Mouse (Mus musculus) liver, adult 2 months (tissue): ENCODE data around the gene Dock1. TPM values are rescaled to one million over a fixed set of nuclear protein-coding genes. Genes with fewer than 3 reads are reported as not detected.

Experiments
- DNase-seq: peaks from one replicate; pipeline ENCODE4 v3.0.0-alpha.2; 2011; ENCODE audit warnings: low read depth, low spot score; ENCODE audit errors: extremely low read depth
- H3K27ac ChIP-seq: fragments of 200-500 bp; replicated peaks from 2 replicates; pipeline ENCODE4 v1.5.1; 2012; ENCODE audit warnings: low read depth, mild to moderate bottlenecking, control low read depth, inconsistent platforms, low read length; ENCODE audit not compliant: insufficient read depth
- H3K27me3 ChIP-seq: fragments of 200-500 bp; 2 replicates; pipeline ENCODE4 v1.6.1; 2012; ENCODE audit warnings: mild to moderate bottlenecking, moderate library complexity, low read length, inconsistent platforms; ENCODE audit not compliant: control insufficient read depth, insufficient read depth
- H3K36me3 ChIP-seq: fragments of 200-500 bp; 2 replicates; pipeline ENCODE4 v1.6.1; 2012; ENCODE audit warnings: low read length, inconsistent platforms; ENCODE audit not compliant: control insufficient read depth, insufficient read depth
- H3K4me1 ChIP-seq: fragments of 200-500 bp; 2 replicates; pipeline ENCODE4 v1.6.1; 2011; ENCODE audit warnings: low read length; ENCODE audit not compliant: control insufficient read depth, insufficient read depth
- H3K4me3 ChIP-seq: fragments of 200-500 bp; 2 replicates; pipeline ENCODE4 v1.5.1; 2011; ENCODE audit warnings: low read depth, mild to moderate bottlenecking, control low read depth, low read length, moderate library complexity; ENCODE audit not compliant: insufficient read depth
- H3K79me2 ChIP-seq: fragments of 200-500 bp; 2 replicates; pipeline ENCODE4 v1.6.1; 2012; ENCODE audit warnings: inconsistent platforms, mild to moderate bottlenecking, low read length, moderate library complexity; ENCODE audit not compliant: control insufficient read depth, insufficient read depth
- H3K9ac ChIP-seq: fragments of 200-500 bp; 2 replicates; pipeline ENCODE4 v1.6.1; 2012; ENCODE audit warnings: low read depth, mild to moderate bottlenecking, control low read depth, inconsistent platforms, low read length
- CTCF ChIP-seq: fragments of 200-500 bp; IDR thresholded peaks from 2 replicates; pipeline ENCODE4 v1.5.1; 2011; ENCODE audit warnings: low read depth, low read length, control low read depth
- POLR2A ChIP-seq: fragments of 200-500 bp; IDR thresholded peaks from 2 replicates; pipeline ENCODE4 v1.6.1; 2011; ENCODE audit warnings: low read length, control low read depth; ENCODE audit not compliant: insufficient read depth; ENCODE audit errors: extremely low read depth
- WGBS: fragments of 180-500 bp; shearing (Covaris S2); methylation state at CpG from one replicate; pipeline ENCODE4 v1.1.7; 2018; 5-methylcytosine and 5-hydroxymethylcytosine counted together
- polyA plus RNA-seq: library from polyadenylated mRNA; depleted of rRNA; stranded (reverse); fragments of >200 nt; gene quantifications from 2 replicates; pipeline ENCODE4 v1.2.3, GENCODE M21; 2012
- total RNA-seq: library from RNA; depleted of rRNA; stranded (reverse); fragments of >200 nt; gene quantifications from 2 replicates; pipeline ENCODE4 v1.2.3, GENCODE M21; 2014

Gene Dock1
- total and polyA plus RNA-seq, 2 experiments = 2.4 to 17.0 TPM

DNA sequence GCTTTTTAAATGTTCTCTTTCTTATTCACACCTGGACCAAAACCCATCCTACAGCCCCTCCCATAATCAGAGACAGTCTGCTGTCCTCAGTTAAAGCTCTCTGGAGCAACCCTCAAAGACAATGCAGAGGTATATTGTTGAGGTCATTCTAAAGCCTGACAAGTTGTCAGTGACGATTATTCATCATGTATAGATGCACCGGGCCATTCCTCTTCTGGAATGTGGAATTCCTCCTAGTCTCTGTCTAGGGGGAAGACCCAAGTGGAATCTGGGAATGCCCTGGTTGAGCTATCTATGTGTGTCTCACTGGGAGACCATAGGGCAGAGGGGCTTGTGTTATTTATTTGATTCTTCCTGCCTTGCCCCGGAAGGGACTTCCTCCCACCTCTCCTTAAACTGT, 202.1 kb downstream of the Dock1 start:
- no peak overlapping the region for H3K27ac ChIP-seq
- no peak for TF ChIP-seq POLR2A
- TF ChIP-seq CTCF = no peak
- no peaks in the 10 kb centered on the region for H3K4me1 ChIP-seq
- H3K9ac ChIP-seq = no peak overlapping the region
- DNase-seq = no peak
- no peaks in the 10 kb centered on the region for H3K27me3 ChIP-seq
- peaks cover 10% of the 10 kb centered on the region; the same call in 1 of the 2 replicates for H3K36me3 ChIP-seq
- no peaks in the 10 kb centered on the region for H3K79me2 ChIP-seq
- no peak overlapping the region for H3K4me3 ChIP-seq
- 83% methylated on average over 3 of the region's 3 CpGs for WGBS

- Histone ChIP-seq H3K27ac (no peak overlapping the region), H3K4me3 (no peak overlapping the region), H3K36me3 (peaks cover 12% of the 10 kb centered on the region; the same call in 1 of the 2 replicates), H3K9ac (no peak overlapping the region), H3K79me2 (no peaks in the 10 kb centered on the region), H3K4me1 (no peaks in the 10 kb centered on the region), H3K27me3 (no peaks in the 10 kb centered on the region)
- TF ChIP-seq POLR2A (no peak), CTCF (no peak)
- 93% methylated on average over 7 of the region's 7 CpGs for WGBS
- no peak for DNase-seq
Observed at GRCm38 (mm10) chr7:134872981-134873380, 202.5 kb downstream of the Dock1 start.

DNA sequence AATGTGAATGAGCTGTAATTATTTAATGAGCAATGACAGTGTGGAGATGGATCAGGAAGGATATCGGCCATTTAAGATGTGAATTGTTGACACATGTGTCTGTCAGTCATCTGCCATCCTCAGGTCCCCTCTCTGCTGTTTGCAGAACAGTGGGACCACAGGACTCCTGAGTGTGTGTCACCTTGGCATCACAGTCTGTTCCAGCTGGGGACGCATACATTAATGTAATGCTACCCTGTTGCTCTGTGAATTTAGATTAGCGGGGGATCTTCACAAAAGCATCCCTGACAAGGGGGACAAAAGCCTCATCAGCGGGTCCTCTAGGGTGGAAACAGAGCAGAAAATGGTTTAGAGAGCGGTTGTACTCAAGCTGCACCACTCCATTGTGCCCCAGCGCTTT, 208.5 kb downstream of the Dock1 start:
- H3K9ac ChIP-seq = no peak overlapping the region
- no peak overlapping the region for H3K27ac ChIP-seq
- no peaks in the 10 kb centered on the region for H3K79me2 ChIP-seq
- H3K4me1 ChIP-seq = no peaks in the 10 kb centered on the region
- no peaks in the 10 kb centered on the region for H3K27me3 ChIP-seq
- WGBS = 94% methylated on average over 6 of the region's 6 CpGs
- peaks cover 15% of the 10 kb centered on the region for H3K36me3 ChIP-seq
- H3K4me3 ChIP-seq = no peak overlapping the region
- TF ChIP-seq POLR2A (no peak), CTCF (no peak)
- DNase-seq = no peak

- Histone ChIP-seq H3K27ac (no peak overlapping the region), H3K27me3 (no peaks in the 10 kb centered on the region), H3K36me3 (peaks cover 12% of the 10 kb centered on the region), H3K9ac (no peak overlapping the region), H3K4me1 (no peaks in the 10 kb centered on the region), H3K79me2 (no peaks in the 10 kb centered on the region), H3K4me3 (no peak overlapping the region)
- WGBS = 66% methylated on average over 6 of the region's 6 CpGs
- TF ChIP-seq CTCF = no peak
- no peak for TF ChIP-seq POLR2A
- peak; percentile 23 for DNase-seq
Observed at GRCm38 (mm10) chr7:134880431-134880830, 210.0 kb downstream of the Dock1 start.

- Histone ChIP-seq H3K4me1 (no peaks in the 10 kb centered on the region), H3K4me3 (no peak overlapping the region), H3K9ac (no peak overlapping the region), H3K27ac (no peak overlapping the region), H3K36me3 (peaks cover 3% of the 10 kb centered on the region), H3K79me2 (no peaks in the 10 kb centered on the region), H3K27me3 (no peaks in the 10 kb centered on the region)
- WGBS = 86% methylated on average over 6 of the region's 6 CpGs
- no peak for DNase-seq
- TF ChIP-seq POLR2A = no peak
- TF ChIP-seq CTCF = no peak
Observed at GRCm38 (mm10) chr7:134883516-134883915, 213.1 kb downstream of the Dock1 start.

DNA sequence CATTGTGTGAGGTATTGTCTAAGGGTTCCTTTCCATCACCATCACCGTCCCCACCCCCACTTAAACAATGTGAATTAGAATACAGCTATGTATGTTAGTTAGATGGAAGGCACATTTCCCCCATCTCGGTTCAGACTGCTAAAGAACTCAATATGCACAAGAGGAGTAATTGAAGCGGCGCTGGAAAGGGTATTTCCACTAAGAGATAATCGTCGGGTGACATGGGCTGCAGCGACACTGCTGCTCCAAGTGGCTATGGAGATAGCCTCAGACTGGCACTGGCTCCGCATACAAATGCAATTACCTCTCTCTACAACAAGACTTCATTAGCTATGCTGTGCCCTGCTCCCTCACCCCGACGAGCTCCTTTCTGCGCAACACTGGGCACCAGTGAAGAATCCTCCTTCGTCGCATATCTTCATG, 222.0 kb downstream of the Dock1 start:
- Histone ChIP-seq H3K36me3 (no peaks in the 10 kb centered on the region), H3K79me2 (no peaks in the 10 kb centered on the region), H3K27me3 (no peaks in the 10 kb centered on the region), H3K4me3 (no peak overlapping the region), H3K27ac (no peak overlapping the region), H3K9ac (no peak overlapping the region), H3K4me1 (no peaks in the 10 kb centered on the region)
- no peak for DNase-seq
- 94% methylated on average over 13 of the region's 13 CpGs for WGBS
- TF ChIP-seq POLR2A (no peak), CTCF (no peak)
